Mouse (Mus musculus): Measurements from ENCODE around the gene Pik3cd. TPM values are rescaled to one million over a fixed set of nuclear protein-coding genes. Genes with fewer than 3 reads are reported as not detected.

Pik3cd gene
- total and polyA plus RNA-seq, 2 experiments from 2014 or later: 9.7 to 15.9 TPM

GRCm38 (mm10) chr4:149665016-149665691, 37.2 kb downstream of the Pik3cd start:
- Histone ChIP-seq H3K36me3 (ENCODE audit: insufficient read depth, low read length) (peaks cover 13% of the 10 kb centered on the region), H3K9ac (replicated peaks; ENCODE audit: low read length, poor library complexity, severe bottlenecking) (no peak overlapping the region), H3K4me1 (ENCODE audit: insufficient read depth, low read length) (no peaks in the 10 kb centered on the region), H3K4me3 (ENCODE audit: low read depth, low read length) (no peak overlapping the region), H3K27me3 (ENCODE audit: insufficient read depth, low read length) (no peaks in the 10 kb centered on the region), H3K4me2 (ENCODE audit: low read depth, low read length, poor library complexity, severe bottlenecking) (no peak overlapping the region), H3K9me3 (ENCODE audit: low read length) (no peaks in the 10 kb centered on the region), H3K27ac (ENCODE audit: low read depth, low read length) (no peak overlapping the region)
- 76% methylated on average over 6 of the region's 6 CpGs for WGBS
- no peak for TF ChIP-seq CTCF (IDR thresholded peaks at IDR 0.05)
- ATAC-seq (ENCODE audit: low FRiP score) (no peak), DNase-seq (ENCODE audit: low spot score) (no peak)

GRCm38 (mm10) chr4:149663849-149664503, 38.4 kb downstream of the Pik3cd start:
- 86% methylated on average over 6 of the region's 7 CpGs for WGBS
- H3K27me3 ChIP-seq (ENCODE audit: insufficient read depth, low read length): no peaks in the 10 kb centered on the region
- peaks cover 15% of the 10 kb centered on the region for H3K36me3 ChIP-seq (ENCODE audit: insufficient read depth, low read length)
- no peak for DNase-seq (ENCODE audit: low spot score)
- H3K4me3 ChIP-seq (ENCODE audit: low read depth, low read length): no peak overlapping the region
- no peak overlapping the region for H3K27ac ChIP-seq (ENCODE audit: low read depth, low read length)
- H3K9me3 ChIP-seq (ENCODE audit: low read length): no peaks in the 10 kb centered on the region
- no peak overlapping the region for H3K4me2 ChIP-seq (ENCODE audit: low read depth, low read length, poor library complexity, severe bottlenecking)
- no peaks in the 10 kb centered on the region for H3K4me1 ChIP-seq (ENCODE audit: insufficient read depth, low read length)
- H3K9ac ChIP-seq (replicated peaks; ENCODE audit: low read length, poor library complexity, severe bottlenecking): no peak overlapping the region
- no peak for ATAC-seq (ENCODE audit: low FRiP score)
- no peak for TF ChIP-seq CTCF (IDR thresholded peaks at IDR 0.05)

- ATAC-seq (ENCODE audit: low FRiP score): no peak
- Histone ChIP-seq H3K36me3 (ENCODE audit: insufficient read depth, low read length) (peaks cover 34% of the 10 kb centered on the region), H3K4me3 (ENCODE audit: low read depth, low read length) (no peak overlapping the region), H3K27ac (ENCODE audit: low read depth, low read length) (no peak overlapping the region), H3K4me1 (ENCODE audit: insufficient read depth, low read length) (no peaks in the 10 kb centered on the region), H3K9me3 (ENCODE audit: low read length) (no peaks in the 10 kb centered on the region), H3K27me3 (ENCODE audit: insufficient read depth, low read length) (no peaks in the 10 kb centered on the region), H3K4me2 (ENCODE audit: low read depth, low read length, poor library complexity, severe bottlenecking) (no peak overlapping the region), H3K9ac (replicated peaks; ENCODE audit: low read length, poor library complexity, severe bottlenecking) (no peak overlapping the region)
- no peak for DNase-seq (ENCODE audit: low spot score)
- TF ChIP-seq CTCF (IDR thresholded peaks at IDR 0.05): no peak
- 91% methylated on average over 14 of the region's 14 CpGs for WGBS
Observed at GRCm38 (mm10) chr4:149661967-149662589, 40.3 kb downstream of the Pik3cd start.

GRCm38 (mm10) chr4:149660598-149660997, 41.8 kb downstream of the Pik3cd start:
- WGBS: 86% methylated on average over 7 of the region's 7 CpGs
- H3K9me3 ChIP-seq (ENCODE audit: low read length): no peaks in the 10 kb centered on the region
- H3K36me3 ChIP-seq (ENCODE audit: insufficient read depth, low read length): peaks cover 43% of the 10 kb centered on the region
- no peak overlapping the region for H3K27ac ChIP-seq (ENCODE audit: low read depth, low read length)
- TF ChIP-seq CTCF (IDR thresholded peaks at IDR 0.05): no peak
- H3K27me3 ChIP-seq (ENCODE audit: insufficient read depth, low read length): no peaks in the 10 kb centered on the region
- H3K4me2 ChIP-seq (ENCODE audit: low read depth, low read length, poor library complexity, severe bottlenecking): no peak overlapping the region
- H3K9ac ChIP-seq (replicated peaks; ENCODE audit: low read length, poor library complexity, severe bottlenecking): no peak overlapping the region
- DNase-seq (ENCODE audit: low spot score) (no peak), ATAC-seq (ENCODE audit: low FRiP score) (no peak)
- H3K4me3 ChIP-seq (ENCODE audit: low read depth, low read length): no peak overlapping the region
- no peaks in the 10 kb centered on the region for H3K4me1 ChIP-seq (ENCODE audit: insufficient read depth, low read length)

- Histone ChIP-seq H3K27ac (ENCODE audit: low read depth, low read length) (no peak overlapping the region), H3K27me3 (ENCODE audit: insufficient read depth, low read length) (no peaks in the 10 kb centered on the region), H3K9me3 (ENCODE audit: low read length) (no peaks in the 10 kb centered on the region), H3K4me2 (ENCODE audit: low read depth, low read length, poor library complexity, severe bottlenecking) (no peak overlapping the region), H3K4me3 (ENCODE audit: low read depth, low read length) (no peak overlapping the region), H3K4me1 (ENCODE audit: insufficient read depth, low read length) (no peaks in the 10 kb centered on the region), H3K9ac (replicated peaks; ENCODE audit: low read length, poor library complexity, severe bottlenecking) (no peak overlapping the region), H3K36me3 (ENCODE audit: insufficient read depth, low read length) (peaks cover 53% of the 10 kb centered on the region)
- ATAC-seq (ENCODE audit: low FRiP score): no peak
- no peak for TF ChIP-seq CTCF (IDR thresholded peaks at IDR 0.05)
- no peak for DNase-seq (ENCODE audit: low spot score)
- 70% methylated on average over 25 of the region's 25 CpGs for WGBS
Observed at GRCm38 (mm10) chr4:149659495-149660116, 42.8 kb downstream of the Pik3cd start.
